Mouse (Mus musculus): ENCODE data around the gene Trpv1. TPM values are rescaled to one million over a fixed set of nuclear protein-coding genes. Genes with fewer than 3 reads are reported as not detected.
A peak's percentile ranks its signal among the peaks of the same experiment; 100 is the strongest.

Trpv1 gene
- polyA plus RNA-seq, 1 experiment from 2014 or later: 0.09 TPM

- Histone ChIP-seq H3K9me3 (ENCODE audit: control insufficient read depth, low read length) (no peaks in the 10 kb centered on the region), H3K27ac (replicated peaks; ENCODE audit: low read depth, low read length) (no peak overlapping the region), H3K27me3 (ENCODE audit: control insufficient read depth, insufficient read depth, low read length) (no peaks in the 10 kb centered on the region), H3K36me3 (ENCODE audit: control insufficient read depth, insufficient read depth, low read length) (no peaks in the 10 kb centered on the region; the same call in 1 of the 2 replicates), H3K4me1 (ENCODE audit: control insufficient read depth, insufficient read depth, low read length) (no peaks in the 10 kb centered on the region), H3K4me3 (ENCODE audit: low read depth, low read length) (no peak overlapping the region), H3K4me2 (ENCODE audit: low read depth, severe bottlenecking) (no peak overlapping the region), H3K9ac (ENCODE audit: low read length) (no peak overlapping the region)
- ATAC-seq (ENCODE audit: insufficient number of reproducible peaks, low FRiP score, low TSS enrichment, low read depth) (no peak), DNase-seq (ENCODE audit: low spot score) (no peak)
- WGBS: 91% methylated on average over 4 of the region's 4 CpGs
These were observed 8.7 kb downstream of the Trpv1 start for GRCm38 (mm10) chr11:73242777-73243176.

GRCm38 (mm10) chr11:73257362-73257945 lies 23.4 kb downstream of the Trpv1 start:
- Histone ChIP-seq H3K4me2 (ENCODE audit: low read depth, severe bottlenecking) (no peak overlapping the region), H3K9me3 (ENCODE audit: control insufficient read depth, low read length) (no peaks in the 10 kb centered on the region; the same call in 1 of the 2 replicates), H3K4me1 (ENCODE audit: control insufficient read depth, insufficient read depth, low read length) (no peaks in the 10 kb centered on the region), H3K27ac (replicated peaks; ENCODE audit: low read depth, low read length) (no peak overlapping the region), H3K27me3 (ENCODE audit: control insufficient read depth, insufficient read depth, low read length) (no peaks in the 10 kb centered on the region), H3K9ac (ENCODE audit: low read length) (no peak overlapping the region), H3K36me3 (ENCODE audit: control insufficient read depth, insufficient read depth, low read length) (no peaks in the 10 kb centered on the region), H3K4me3 (ENCODE audit: low read depth, low read length) (no peak overlapping the region)
- WGBS: 84% methylated on average over 4 of the region's 4 CpGs
- ATAC-seq (ENCODE audit: insufficient number of reproducible peaks, low FRiP score, low TSS enrichment, low read depth) (no peak), DNase-seq (ENCODE audit: low spot score) (no peak)

- Histone ChIP-seq H3K4me1 (ENCODE audit: control insufficient read depth, insufficient read depth, low read length) (no peaks in the 10 kb centered on the region), H3K9ac (ENCODE audit: low read length) (no peak overlapping the region), H3K4me2 (ENCODE audit: low read depth, severe bottlenecking) (no peak overlapping the region), H3K9me3 (ENCODE audit: control insufficient read depth, low read length) (no peaks in the 10 kb centered on the region; the same call in 1 of the 2 replicates), H3K36me3 (ENCODE audit: control insufficient read depth, insufficient read depth, low read length) (no peaks in the 10 kb centered on the region), H3K27me3 (ENCODE audit: control insufficient read depth, insufficient read depth, low read length) (no peaks in the 10 kb centered on the region), H3K4me3 (ENCODE audit: low read depth, low read length) (no peak overlapping the region), H3K27ac (replicated peaks; ENCODE audit: low read depth, low read length) (no peak overlapping the region)
- ATAC-seq (ENCODE audit: insufficient number of reproducible peaks, low FRiP score, low TSS enrichment, low read depth): no peak
- no peak for DNase-seq (ENCODE audit: low spot score)
These were observed 24.6 kb downstream of the Trpv1 start for GRCm38 (mm10) chr11:73258664-73259063.

- 77% methylated on average over 3 of the region's 3 CpGs for WGBS
- no peak overlapping the region for H3K27ac ChIP-seq (replicated peaks; ENCODE audit: low read depth, low read length)
- ATAC-seq (ENCODE audit: insufficient number of reproducible peaks, low FRiP score, low TSS enrichment, low read depth) (no peak), DNase-seq (ENCODE audit: low spot score) (no peak)
- H3K4me2 ChIP-seq (ENCODE audit: low read depth, severe bottlenecking): no peak overlapping the region
- H3K36me3 ChIP-seq (ENCODE audit: control insufficient read depth, insufficient read depth, low read length): no peaks in the 10 kb centered on the region
- no peaks in the 10 kb centered on the region for H3K27me3 ChIP-seq (ENCODE audit: control insufficient read depth, insufficient read depth, low read length)
- H3K9me3 ChIP-seq (ENCODE audit: control insufficient read depth, low read length): no peaks in the 10 kb centered on the region
- H3K9ac ChIP-seq (ENCODE audit: low read length): no peak overlapping the region
- no peak overlapping the region for H3K4me3 ChIP-seq (ENCODE audit: low read depth, low read length)
- H3K4me1 ChIP-seq (ENCODE audit: control insufficient read depth, insufficient read depth, low read length): no peaks in the 10 kb centered on the region
These were observed 26.4 kb downstream of the Trpv1 start for GRCm38 (mm10) chr11:73260457-73260856.

GRCm38 (mm10) chr11:73261385-73261784 lies 27.3 kb downstream of the Trpv1 start:
- no peaks in the 10 kb centered on the region for H3K27me3 ChIP-seq (ENCODE audit: control insufficient read depth, insufficient read depth, low read length)
- 88% methylated on average over 1 of the region's 1 CpGs for WGBS
- ATAC-seq (ENCODE audit: insufficient number of reproducible peaks, low FRiP score, low TSS enrichment, low read depth): no peak
- no peaks in the 10 kb centered on the region for H3K9me3 ChIP-seq (ENCODE audit: control insufficient read depth, low read length)
- H3K4me2 ChIP-seq (ENCODE audit: low read depth, severe bottlenecking): no peak overlapping the region
- no peaks in the 10 kb centered on the region for H3K4me1 ChIP-seq (ENCODE audit: control insufficient read depth, insufficient read depth, low read length)
- no peak overlapping the region for H3K27ac ChIP-seq (replicated peaks; ENCODE audit: low read depth, low read length)
- H3K36me3 ChIP-seq (ENCODE audit: control insufficient read depth, insufficient read depth, low read length): no peaks in the 10 kb centered on the region
- H3K4me3 ChIP-seq (ENCODE audit: low read depth, low read length): no peak overlapping the region
- no peak for DNase-seq (ENCODE audit: low spot score)
- no peak overlapping the region for H3K9ac ChIP-seq (ENCODE audit: low read length)

- Histone ChIP-seq H3K4me2 (ENCODE audit: low read depth, severe bottlenecking) (no peak within 1 kb of the TSS), H3K27me3 (ENCODE audit: control insufficient read depth, insufficient read depth, low read length) (no peaks in the 10 kb centered on the region), H3K9ac (ENCODE audit: low read length) (no peak within 1 kb of the TSS), H3K4me3 (ENCODE audit: low read depth, low read length) (no peak within 1 kb of the TSS), H3K9me3 (ENCODE audit: control insufficient read depth, low read length) (no peaks in the 10 kb centered on the region), H3K27ac (replicated peaks; ENCODE audit: low read depth, low read length) (no peak within 1 kb of the TSS), H3K36me3 (ENCODE audit: control insufficient read depth, insufficient read depth, low read length) (no peaks in the 10 kb centered on the region), H3K4me1 (ENCODE audit: control insufficient read depth, insufficient read depth, low read length) (no peaks in the 10 kb centered on the region)
- ATAC-seq (ENCODE audit: insufficient number of reproducible peaks, low FRiP score, low TSS enrichment, low read depth): no peak
- WGBS: 79% methylated on average over 7 of the region's 7 CpGs
- no peak for DNase-seq (ENCODE audit: low spot score)
These were observed 33.2 kb downstream of the Trpv1 start, which contains the start of gene Trpv3 for GRCm38 (mm10) chr11:73267267-73267666. Trpv3 (plus strand) TSS chr11:73267388.

- 44% methylated on average over 2 of the region's 2 CpGs for WGBS
- H3K4me1 ChIP-seq (ENCODE audit: control insufficient read depth, insufficient read depth, low read length): no peaks in the 10 kb centered on the region
- DNase-seq (ENCODE audit: low spot score): no peak
- no peak overlapping the region for H3K27ac ChIP-seq (replicated peaks; ENCODE audit: low read depth, low read length)
- H3K4me2 ChIP-seq (ENCODE audit: low read depth, severe bottlenecking): no peak overlapping the region
- ATAC-seq (ENCODE audit: insufficient number of reproducible peaks, low FRiP score, low TSS enrichment, low read depth): no peak
- H3K36me3 ChIP-seq (ENCODE audit: control insufficient read depth, insufficient read depth, low read length): no peaks in the 10 kb centered on the region
- H3K27me3 ChIP-seq (ENCODE audit: control insufficient read depth, insufficient read depth, low read length): no peaks in the 10 kb centered on the region
- H3K4me3 ChIP-seq (ENCODE audit: low read depth, low read length): no peak overlapping the region
- H3K9me3 ChIP-seq (ENCODE audit: control insufficient read depth, low read length): no peaks in the 10 kb centered on the region
- H3K9ac ChIP-seq (ENCODE audit: low read length): no peak overlapping the region
These were observed 40.7 kb downstream of the Trpv1 start for GRCm38 (mm10) chr11:73274821-73275220.

- H3K27me3 ChIP-seq (ENCODE audit: control insufficient read depth, insufficient read depth, low read length): no peaks in the 10 kb centered on the region
- no peak overlapping the region for H3K4me2 ChIP-seq (ENCODE audit: low read depth, severe bottlenecking)
- ATAC-seq (ENCODE audit: insufficient number of reproducible peaks, low FRiP score, low TSS enrichment, low read depth) (peak; percentile 37; the same call in 1 of the 2 replicates), DNase-seq (ENCODE audit: low spot score) (peak; percentile 54)
- peaks cover 9% of the 10 kb centered on the region; the same call in 1 of the 2 replicates for H3K4me1 ChIP-seq (ENCODE audit: control insufficient read depth, insufficient read depth, low read length)
- H3K36me3 ChIP-seq (ENCODE audit: control insufficient read depth, insufficient read depth, low read length): no peaks in the 10 kb centered on the region
- WGBS: 42% methylated on average over 5 of the region's 5 CpGs
- H3K4me3 ChIP-seq (ENCODE audit: low read depth, low read length): no peak overlapping the region
- H3K9ac ChIP-seq (ENCODE audit: low read length): no peak overlapping the region
- no peak overlapping the region for H3K27ac ChIP-seq (replicated peaks; ENCODE audit: low read depth, low read length)
- no peaks in the 10 kb centered on the region for H3K9me3 ChIP-seq (ENCODE audit: control insufficient read depth, low read length)
These were observed 46.6 kb downstream of the Trpv1 start for GRCm38 (mm10) chr11:73280710-73281109.

GRCm38 (mm10) chr11:73281528-73282027 lies 47.5 kb downstream of the Trpv1 start:
- Histone ChIP-seq H3K9me3 (ENCODE audit: control insufficient read depth, low read length) (no peaks in the 10 kb centered on the region), H3K4me3 (ENCODE audit: low read depth, low read length) (peak overlapping the region; percentile 23), H3K27me3 (ENCODE audit: control insufficient read depth, insufficient read depth, low read length) (no peaks in the 10 kb centered on the region), H3K4me1 (ENCODE audit: control insufficient read depth, insufficient read depth, low read length) (peaks cover 9% of the 10 kb centered on the region; the same call in 1 of the 2 replicates), H3K36me3 (ENCODE audit: control insufficient read depth, insufficient read depth, low read length) (no peaks in the 10 kb centered on the region), H3K9ac (ENCODE audit: low read length) (no peak overlapping the region), H3K4me2 (ENCODE audit: low read depth, severe bottlenecking) (peak overlapping the region; percentile 37), H3K27ac (replicated peaks; ENCODE audit: low read depth, low read length) (no peak overlapping the region)
- WGBS: 2% methylated on average over 16 of the region's 16 CpGs
- ATAC-seq (ENCODE audit: insufficient number of reproducible peaks, low FRiP score, low TSS enrichment, low read depth) (peak; percentile 71; the same call in 1 of the 2 replicates), DNase-seq (ENCODE audit: low spot score) (peak; percentile 54)

Measured in limb, embryonic 11.5 days (tissue).